Mouse (Mus musculus) layer of hippocampus, adult 2 months (tissue): ENCODE results near the gene Capg. TPM values are rescaled to one million over a fixed set of nuclear protein-coding genes. Genes with fewer than 3 reads are reported as not detected.

Experiments used
- DNase-seq, 2 experiments: peaks; one replicate each; pipeline ENCODE4 v3.0.0; 2022; ENCODE audit warnings: low spot score in 2 of 2
- H3K27ac ChIP-seq: fragments of 200-600 bp; 2 replicates; pipeline ENCODE4 v1.8.1; 2022
- H3K4me3 ChIP-seq: fragments of 200-600 bp; 2 replicates; pipeline ENCODE4 v1.8.1; 2022; ENCODE audit warnings: mild to moderate bottlenecking
- CTCF ChIP-seq: fragments of 200-600 bp; conservative IDR thresholded peaks from 2 replicates; pipeline ENCODE4 v1.8.1; 2022; ENCODE audit warnings: antibody characterized with exemption, mild to moderate bottlenecking, moderate library complexity
- total RNA-seq, 2 experiments: library from RNA; stranded (reverse); gene quantifications; 2 replicates each; pipeline ENCODE4 v1.2.3; 2021

The Capg gene
- total RNA-seq, 2 experiments from 2014 or later: 2.5 to 2.8 TPM

DNA sequence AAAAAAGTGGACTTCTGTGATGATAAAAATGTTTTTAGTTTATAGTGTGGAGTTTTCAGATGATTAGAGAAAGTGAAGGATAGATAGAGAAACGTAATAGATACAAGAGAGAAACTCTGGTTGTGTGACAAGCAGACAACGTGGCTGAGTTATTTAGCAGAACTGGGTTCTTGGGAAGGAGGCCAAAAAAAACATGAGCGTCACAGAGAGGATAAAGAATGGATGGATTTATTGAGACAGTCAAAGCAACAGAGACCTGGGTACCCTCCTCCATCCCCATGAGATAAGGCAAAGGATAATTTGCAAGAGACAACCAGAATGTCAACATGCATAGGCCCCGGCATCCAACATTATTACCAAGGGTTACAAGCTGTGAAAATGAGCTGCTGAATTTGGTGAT is 66.1 kb downstream of the Capg start:
- no peak overlapping the region for H3K27ac ChIP-seq
- no peak for DNase-seq
- H3K4me3 ChIP-seq: no peak overlapping the region
- TF ChIP-seq CTCF: no peak

Other genes starting within 250 kb of the Capg start
- gene Sftpb, start 239.8 kb upstream of the Capg start, total RNA-seq: not detected
- 10 to 100 TPM; 31.0 to 32.5 TPM for gene Usp39, start 199.2 kb upstream of the Capg start, total RNA-seq
- gene 0610030E20Rik, start 197.1 kb upstream of the Capg start, total RNA-seq: 10 to 100 TPM; 17.4 to 19.0 TPM
- 10 to 100 TPM in 1 of 2 experiments, 1 to 10 TPM in 1; 9.6 to 11.3 TPM for gene Tmem150a, start 188.9 kb upstream of the Capg start, total RNA-seq
- 10 to 100 TPM; 74.7 to 86.1 TPM for gene Rnf181, start 177.4 kb upstream of the Capg start, total RNA-seq
- gene Vamp5, start 163.9 kb upstream of the Capg start, total RNA-seq: 1 to 10 TPM; 3.9 to 4.6 TPM
- gene Vamp8, start 153.7 kb upstream of the Capg start, total RNA-seq: 10 to 100 TPM; 11.5 to 12.5 TPM
- gene Ggcx, start 130.1 kb upstream of the Capg start, total RNA-seq: 10 to 100 TPM; 24.2 to 30.3 TPM
- 100 to 1,000 TPM; 172 to 195 TPM for gene Mat2a, start 104.8 kb upstream of the Capg start, total RNA-seq
- gene Sh2d6, start 22.7 kb upstream of the Capg start, total RNA-seq: under 1 TPM; 0.49 to 0.56 TPM
- 10 to 100 TPM; 25.4 to 25.8 TPM for gene Elmod3, start 54.0 kb downstream of the Capg start, total RNA-seq
- gene Retsat, start 54.1 kb downstream of the Capg start, total RNA-seq: 10 to 100 TPM; 54.3 to 58.3 TPM
- 10 to 100 TPM; 87.9 to 88.2 TPM for gene Tgoln1, start 72.6 kb downstream of the Capg start, total RNA-seq
- gene Tcf7l1, start 244.9 kb downstream of the Capg start, total RNA-seq: 1 to 10 TPM; 3.6 to 3.8 TPM